Mouse (Mus musculus) heart, adult 18-20 months (tissue): ENCODE measurements around the gene Cdkn2d. TPM values are rescaled to one million over a fixed set of nuclear protein-coding genes. Genes with fewer than 3 reads are reported as not detected.
A peak's percentile ranks its signal among the peaks of the same experiment; 100 is the strongest.
"Not testable (repeated sequence)": the region's sequence is repeated elsewhere in the genome, so short reads cannot be mapped to it uniquely, and the experiment has no call there.

ENCODE experiments used
- DNase-seq, 2 experiments: peaks; one replicate each; pipeline ENCODE4 v3.0.0; 2021 to 2022; ENCODE audit warnings: mixed read lengths in 1 of 2
- total RNA-seq, 2 experiments: library from RNA; stranded (reverse); gene quantifications; 2 replicates each; pipeline ENCODE4 v1.2.3; 2021

The Cdkn2d gene
- total RNA-seq, 2 experiments from 2014 or later = 14.3 to 15.9 TPM

GRCm38 (mm10) chr9:21275013-21275710 lies 16.0 kb downstream of the Cdkn2d start:
- DNase-seq = no peak

GRCm38 (mm10) chr9:21274336-21274735 lies 16.9 kb downstream of the Cdkn2d start:
- DNase-seq = no peak

- DNase-seq = peak in 1 of 2 experiments; percentile 29
Observed at GRCm38 (mm10) chr9:21273520-21274228, 17.5 kb downstream of the Cdkn2d start.

- no peak for DNase-seq
Observed at GRCm38 (mm10) chr9:21273094-21273493, 18.1 kb downstream of the Cdkn2d start.

GRCm38 (mm10) chr9:21272391-21272790 lies 18.8 kb downstream of the Cdkn2d start:
- no peak for DNase-seq

- DNase-seq = not testable (repeated sequence)
Observed at GRCm38 (mm10) chr9:21269590-21269989, 21.6 kb downstream of the Cdkn2d start.

- DNase-seq = no peak
Observed at GRCm38 (mm10) chr9:21268305-21268704, 22.9 kb downstream of the Cdkn2d start.

GRCm38 (mm10) chr9:21266889-21267288 lies 24.3 kb downstream of the Cdkn2d start:
- DNase-seq = no peak

- DNase-seq = no peak
Observed at GRCm38 (mm10) chr9:21265611-21266010, 25.6 kb downstream of the Cdkn2d start.

- DNase-seq = peak; percentile 99 to 100
Observed at GRCm38 (mm10) chr9:21265000-21265561, 26.1 kb downstream of the Cdkn2d start, which contains the start of gene Atg4d. TSS of gene Atg4d (plus strand) at chr9:21265293.

- no peak for DNase-seq
Observed at GRCm38 (mm10) chr9:21264272-21264999, 26.8 kb downstream of the Cdkn2d start.

GRCm38 (mm10) chr9:21261831-21262230 lies 29.4 kb downstream of the Cdkn2d start:
- no peak for DNase-seq

GRCm38 (mm10) chr9:21260491-21261040 lies 30.6 kb downstream of the Cdkn2d start:
- DNase-seq = no peak

- not testable (repeated sequence) for DNase-seq
Observed at GRCm38 (mm10) chr9:21256349-21256748, 34.9 kb downstream of the Cdkn2d start.

GRCm38 (mm10) chr9:21254690-21255089 lies 36.5 kb downstream of the Cdkn2d start:
- DNase-seq = no peak

- DNase-seq = no peak
Observed at GRCm38 (mm10) chr9:21251116-21251735, 40.0 kb downstream of the Cdkn2d start.

GRCm38 (mm10) chr9:21250509-21250908 lies 40.7 kb downstream of the Cdkn2d start:
- DNase-seq = peak in 1 of 2 experiments; percentile 73

- DNase-seq = no peak
Observed at GRCm38 (mm10) chr9:21249629-21250508, 41.3 kb downstream of the Cdkn2d start.

- DNase-seq = peak in 1 of 2 experiments; percentile 57
Observed at GRCm38 (mm10) chr9:21248326-21248725, 42.9 kb downstream of the Cdkn2d start, which contains the start of gene S1pr5. TSS of gene S1pr5 (minus strand) at chr9:21248443.

GRCm38 (mm10) chr9:21246342-21246741 lies 44.9 kb downstream of the Cdkn2d start:
- DNase-seq = no peak

- no peak for DNase-seq
Observed at GRCm38 (mm10) chr9:21245113-21245487, 46.1 kb downstream of the Cdkn2d start.
